Mouse (Mus musculus) liver, adult 2 months (tissue): Measurements from ENCODE around the gene Bcar3.

ENCODE experiments used
- CTCF ChIP-seq: fragments of 200-500 bp; IDR thresholded peaks from 2 replicates; pipeline ENCODE4 v1.5.1; 2011; ENCODE audit warnings: low read depth, low read length, control low read depth
- POLR2A ChIP-seq: fragments of 200-500 bp; IDR thresholded peaks from 2 replicates; pipeline ENCODE4 v1.6.1; 2011; ENCODE audit warnings: low read length, control low read depth; ENCODE audit not compliant: insufficient read depth; ENCODE audit errors: extremely low read depth

DNA sequence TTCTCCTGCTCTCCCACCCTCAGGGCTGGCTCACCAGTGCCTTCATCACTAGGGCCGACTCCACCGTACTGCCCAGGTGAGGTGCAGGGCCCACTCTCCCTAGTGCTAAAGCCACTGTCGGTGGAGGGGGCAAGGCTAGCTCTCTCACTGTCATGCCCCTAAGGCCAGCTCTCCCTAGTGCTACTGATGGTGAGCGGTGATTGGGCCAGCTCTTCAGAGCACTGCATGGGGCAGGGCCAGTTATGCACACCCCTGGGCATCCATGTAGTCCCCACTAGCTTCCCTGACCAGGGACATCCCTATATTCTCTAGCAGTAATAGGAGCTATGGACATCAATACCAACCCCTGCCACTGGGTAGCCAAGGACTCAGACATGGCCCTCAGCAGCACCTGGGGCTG lies 103.0 kb downstream of the Bcar3 start:
- TF ChIP-seq POLR2A (no peak), CTCF (no peak)
